Mouse (Mus musculus): ENCODE results near the gene Gipc3. TPM values are rescaled to one million over a fixed set of nuclear protein-coding genes. Genes with fewer than 3 reads are reported as not detected.

Gene Gipc3
- polyA plus RNA-seq, 1 experiment from 2014 or later, result 0.05 TPM

DNA sequence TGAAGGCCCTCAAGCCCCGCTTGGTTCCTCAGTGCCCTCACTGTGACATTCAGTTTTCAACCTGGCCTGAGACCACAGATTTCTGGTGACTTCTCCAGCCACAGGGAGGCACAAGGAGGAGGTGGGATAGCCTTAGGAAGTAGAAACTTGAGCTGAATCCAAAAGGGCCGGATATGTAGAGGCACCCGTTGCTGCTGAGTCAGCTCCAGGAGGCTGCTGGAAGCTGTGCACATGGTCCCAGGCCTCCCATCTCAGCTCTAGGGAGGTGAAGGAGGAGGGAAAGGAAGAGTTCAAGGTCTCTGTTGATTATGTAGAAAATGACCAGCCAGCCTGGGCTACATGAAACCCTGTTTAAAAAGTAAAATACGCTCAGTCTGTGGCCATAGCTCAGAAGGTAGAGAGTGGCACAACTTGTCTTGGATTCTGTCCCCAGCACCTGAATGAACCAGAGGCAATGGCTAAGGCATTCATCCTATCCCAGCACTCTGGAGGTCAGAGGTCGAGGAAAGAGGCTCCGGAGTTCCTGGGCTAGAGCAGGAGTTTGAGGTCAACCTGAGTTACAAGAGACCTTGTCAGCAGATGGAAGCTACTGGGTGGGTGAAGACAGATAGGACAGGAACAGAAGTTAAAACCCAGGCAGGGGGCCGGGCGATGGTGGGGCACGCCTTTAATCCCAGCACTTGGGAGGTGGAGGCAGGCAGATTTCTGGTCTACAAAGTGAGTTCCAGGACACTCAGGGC lies 11.8 kb upstream of the Gipc3 start:
- Histone ChIP-seq H3K27me3 (ENCODE audit: control insufficient read depth, insufficient read depth, low read length) (no peaks in the 10 kb centered on the region), H3K9ac (replicated peaks; ENCODE audit: low read depth, low read length) (no peak overlapping the region), H3K27ac (ENCODE audit: low read depth, low read length) (no peak overlapping the region), H3K4me1 (ENCODE audit: control insufficient read depth, insufficient read depth, low read length) (peaks cover 6% of the 10 kb centered on the region; the same call in 1 of the 2 replicates), H3K4me2 (ENCODE audit: low read depth, low read length) (no peak overlapping the region), H3K4me3 (ENCODE audit: low read depth, low read length) (no peak overlapping the region), H3K36me3 (ENCODE audit: control insufficient read depth, insufficient read depth, low read length) (no peaks in the 10 kb centered on the region), H3K9me3 (ENCODE audit: control insufficient read depth, low read length) (no peaks in the 10 kb centered on the region)
- ATAC-seq (ENCODE audit: low read depth), result no peak
- WGBS, result 77% methylated on average over 9 of the region's 9 CpGs

DNA sequence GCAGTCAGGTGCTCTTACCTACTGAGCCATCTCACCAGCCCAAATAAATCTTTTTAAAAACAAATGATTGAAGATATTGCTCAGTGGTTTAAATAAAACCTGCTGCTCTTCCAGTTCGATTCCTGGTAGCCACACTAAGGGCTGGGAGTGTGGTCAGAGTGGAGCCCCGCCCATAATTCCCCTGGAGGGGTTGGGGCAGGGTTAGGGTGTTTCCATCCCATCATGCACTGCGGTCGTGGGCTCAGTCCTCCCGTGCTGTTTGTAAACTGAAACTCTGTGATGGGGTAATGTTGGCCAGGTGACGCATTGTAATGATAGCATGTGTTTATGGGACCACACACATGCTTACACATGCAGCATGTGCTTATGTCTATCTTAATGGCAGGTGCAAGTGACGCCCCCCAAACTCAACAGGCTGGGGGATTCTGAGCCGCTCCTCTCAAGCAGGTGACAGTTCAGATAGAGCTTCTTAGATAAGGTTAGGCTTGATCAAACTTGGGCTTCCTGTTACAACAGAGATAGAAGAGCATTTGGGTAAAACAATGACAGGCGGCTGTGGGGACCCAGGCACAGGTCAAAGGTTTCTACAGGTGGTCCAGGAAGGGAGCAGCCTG lies 8.7 kb upstream of the Gipc3 start:
- 28% methylated on average over 9 of the region's 9 CpGs for WGBS
- Histone ChIP-seq H3K9me3 (ENCODE audit: control insufficient read depth, low read length) (no peaks in the 10 kb centered on the region), H3K36me3 (ENCODE audit: control insufficient read depth, insufficient read depth, low read length) (no peaks in the 10 kb centered on the region), H3K4me3 (ENCODE audit: low read depth, low read length) (no peak overlapping the region), H3K27me3 (ENCODE audit: control insufficient read depth, insufficient read depth, low read length) (peaks cover 4% of the 10 kb centered on the region; the same call in 1 of the 2 replicates), H3K4me1 (ENCODE audit: control insufficient read depth, insufficient read depth, low read length) (peaks cover 10% of the 10 kb centered on the region), H3K9ac (replicated peaks; ENCODE audit: low read depth, low read length) (no peak overlapping the region), H3K27ac (ENCODE audit: low read depth, low read length) (no peak overlapping the region), H3K4me2 (ENCODE audit: low read depth, low read length) (no peak overlapping the region)
- ATAC-seq (ENCODE audit: low read depth), result no peak

DNA sequence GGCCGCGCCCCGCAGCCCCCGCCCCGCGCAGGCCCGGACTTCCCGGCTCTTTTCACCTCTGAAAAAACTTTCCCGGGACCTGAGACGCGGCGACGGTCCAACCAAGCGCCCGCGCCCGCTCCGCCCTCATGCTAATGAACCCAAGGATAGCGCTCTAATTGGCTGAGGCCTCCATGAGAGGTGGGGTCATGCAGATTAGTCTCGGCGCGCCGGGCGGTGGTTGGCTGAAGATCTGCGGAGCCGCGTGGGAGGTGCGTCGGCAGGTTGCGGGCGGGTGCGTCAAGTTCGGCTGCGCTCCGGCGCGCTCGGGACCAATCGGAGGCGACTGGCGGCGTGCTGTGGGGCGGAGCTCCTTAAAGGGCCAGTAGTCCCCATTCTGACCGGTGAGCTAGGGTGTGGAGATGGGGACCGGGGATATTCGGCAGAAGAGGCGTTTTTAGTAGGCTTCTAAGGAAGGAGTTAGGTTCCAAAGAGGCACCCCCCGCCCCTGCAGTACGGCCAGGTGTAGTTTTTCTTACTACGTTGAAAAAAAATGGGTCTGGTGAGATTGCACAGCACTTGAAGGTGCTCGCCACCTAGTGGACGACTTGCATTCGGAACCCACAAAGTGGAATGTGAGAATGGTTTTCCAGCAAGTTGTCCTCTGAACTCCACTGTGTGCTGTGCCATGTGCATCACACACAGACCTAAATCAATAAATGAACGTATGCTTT lies 7.4 kb upstream of the Gipc3 start, which contains the start of gene Hmg20b:
Hmg20b (minus strand) TSS at position 130 of the 713 bp plus-strand sequence.
- ATAC-seq (ENCODE audit: low read depth), result peak; percentile 96
- H3K4me1 ChIP-seq (ENCODE audit: control insufficient read depth, insufficient read depth, low read length), result peaks cover 10% of the 10 kb centered on the region
- H3K9me3 ChIP-seq (ENCODE audit: control insufficient read depth, low read length), result no peaks in the 10 kb centered on the region
- H3K4me2 ChIP-seq (ENCODE audit: low read depth, low read length), result peak within 1 kb of the TSS; percentile 90
- peaks cover 4% of the 10 kb centered on the region; the same call in 1 of the 2 replicates for H3K27me3 ChIP-seq (ENCODE audit: control insufficient read depth, insufficient read depth, low read length)
- peak within 1 kb of the TSS; percentile 61 for H3K4me3 ChIP-seq (ENCODE audit: low read depth, low read length)
- 0 out of 2 replicates have a peak within 1 kb of the TSS, but pooled peaks have one; percentile 52 for H3K27ac ChIP-seq (ENCODE audit: low read depth, low read length)
- peak within 1 kb of the TSS; percentile 68 for H3K9ac ChIP-seq (replicated peaks; ENCODE audit: low read depth, low read length)
- under 1% methylated on average over 53 of the region's 54 CpGs for WGBS
- no peaks in the 10 kb centered on the region for H3K36me3 ChIP-seq (ENCODE audit: control insufficient read depth, insufficient read depth, low read length)

DNA sequence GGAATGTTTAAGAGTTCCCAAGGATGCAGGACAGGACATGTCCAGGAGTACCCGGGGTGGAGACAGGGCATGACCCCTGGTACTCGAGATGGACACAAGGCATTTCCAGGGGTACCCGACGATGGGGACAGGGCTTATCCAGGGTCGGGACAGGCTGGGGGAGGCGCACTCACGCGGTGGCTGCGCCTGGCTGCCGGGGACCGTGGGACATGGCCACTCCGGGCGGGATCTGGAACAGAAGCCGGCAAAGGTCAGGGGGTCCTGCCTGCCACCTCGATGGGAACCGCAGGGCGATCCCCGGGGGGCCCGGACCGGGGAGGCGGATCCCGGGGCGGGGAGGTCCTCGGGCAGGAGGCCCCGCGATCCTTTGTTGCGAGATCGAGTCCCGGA lies 6.9 kb upstream of the Gipc3 start:
- 0% methylated on average over 27 of the region's 29 CpGs for WGBS
- H3K4me1 ChIP-seq (ENCODE audit: control insufficient read depth, insufficient read depth, low read length), result peaks cover 10% of the 10 kb centered on the region
- H3K9ac ChIP-seq (replicated peaks; ENCODE audit: low read depth, low read length), result peak overlapping the region; percentile 68
- H3K27ac ChIP-seq (ENCODE audit: low read depth, low read length), result no peak overlapping the region
- peaks cover 4% of the 10 kb centered on the region; the same call in 1 of the 2 replicates for H3K27me3 ChIP-seq (ENCODE audit: control insufficient read depth, insufficient read depth, low read length)
- no peaks in the 10 kb centered on the region for H3K36me3 ChIP-seq (ENCODE audit: control insufficient read depth, insufficient read depth, low read length)
- peak; percentile 2 for ATAC-seq (ENCODE audit: low read depth)
- no peaks in the 10 kb centered on the region for H3K9me3 ChIP-seq (ENCODE audit: control insufficient read depth, low read length)
- H3K4me2 ChIP-seq (ENCODE audit: low read depth, low read length), result peak overlapping the region; percentile 90
- H3K4me3 ChIP-seq (ENCODE audit: low read depth, low read length), result peak overlapping the region; percentile 61

DNA sequence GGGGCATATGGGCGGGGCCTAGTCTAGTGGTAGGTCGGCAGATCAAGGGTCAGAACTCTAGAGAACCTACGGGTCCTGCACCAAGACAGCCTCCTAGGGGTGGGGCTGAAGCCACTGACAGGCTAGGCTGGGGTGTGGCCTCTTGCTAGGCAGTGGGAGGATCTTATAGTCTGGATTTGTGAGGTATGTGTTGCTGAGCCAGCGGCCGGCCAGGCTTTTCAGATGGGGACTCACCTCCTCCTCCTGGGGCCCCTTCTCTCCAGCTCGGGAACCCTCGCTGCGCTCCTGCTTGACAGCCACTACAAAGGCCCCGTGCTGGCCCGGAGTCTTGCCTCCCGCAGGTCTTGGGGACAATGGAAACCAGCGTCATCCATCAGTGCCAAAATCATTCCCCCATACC lies 6.1 kb upstream of the Gipc3 start:
- H3K27me3 ChIP-seq (ENCODE audit: control insufficient read depth, insufficient read depth, low read length), result peaks cover 11% of the 10 kb centered on the region
- 4% methylated on average over 12 of the region's 12 CpGs for WGBS
- H3K27ac ChIP-seq (ENCODE audit: low read depth, low read length), result no peak overlapping the region
- no peaks in the 10 kb centered on the region for H3K9me3 ChIP-seq (ENCODE audit: control insufficient read depth, low read length)
- no peak for ATAC-seq (ENCODE audit: low read depth)
- peak overlapping the region; percentile 61 for H3K4me3 ChIP-seq (ENCODE audit: low read depth, low read length)
- H3K4me1 ChIP-seq (ENCODE audit: control insufficient read depth, insufficient read depth, low read length), result peaks cover 10% of the 10 kb centered on the region
- H3K4me2 ChIP-seq (ENCODE audit: low read depth, low read length), result peak overlapping the region; percentile 90
- no peaks in the 10 kb centered on the region for H3K36me3 ChIP-seq (ENCODE audit: control insufficient read depth, insufficient read depth, low read length)
- 0 out of 2 replicates have a peak overlapping the region, but pooled peaks have one; percentile 11 for H3K9ac ChIP-seq (replicated peaks; ENCODE audit: low read depth, low read length)

DNA sequence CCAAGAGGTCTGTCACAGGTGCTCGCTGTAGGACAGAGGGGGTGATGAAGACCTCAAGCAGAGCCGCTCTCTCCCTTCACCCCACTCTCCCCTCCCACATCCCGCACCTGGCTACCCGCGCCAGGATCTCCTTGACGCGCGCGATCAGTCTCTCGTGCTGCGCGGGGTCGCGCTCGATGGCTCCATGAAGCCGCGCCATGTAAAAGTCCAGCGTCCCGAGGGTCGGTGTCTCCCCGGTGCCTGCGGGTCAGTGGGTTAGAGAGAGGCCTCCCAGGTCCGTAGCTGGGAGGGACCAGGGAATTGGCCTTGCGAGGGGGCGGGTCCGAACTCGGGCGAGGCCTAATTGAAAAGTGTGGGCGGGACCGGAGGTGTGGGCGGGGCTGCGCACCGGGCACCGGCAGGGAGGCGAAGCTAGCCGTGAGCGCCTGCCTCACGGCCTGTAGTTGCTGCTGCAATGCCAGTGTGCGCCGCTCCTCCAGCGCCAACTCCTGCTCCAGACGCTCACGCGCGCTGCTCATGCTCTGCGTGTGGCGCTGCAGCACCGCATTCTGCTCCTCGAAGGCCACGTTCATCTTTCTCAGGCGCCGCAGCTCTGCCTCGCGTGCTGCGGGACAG lies 3.5 kb upstream of the Gipc3 start:
- WGBS, result 7% methylated on average over 54 of the region's 55 CpGs
- Histone ChIP-seq H3K4me3 (ENCODE audit: low read depth, low read length) (peak overlapping the region; percentile 23), H3K36me3 (ENCODE audit: control insufficient read depth, insufficient read depth, low read length) (no peaks in the 10 kb centered on the region), H3K27ac (ENCODE audit: low read depth, low read length) (no peak overlapping the region), H3K9me3 (ENCODE audit: control insufficient read depth, low read length) (no peaks in the 10 kb centered on the region), H3K27me3 (ENCODE audit: control insufficient read depth, insufficient read depth, low read length) (peaks cover 30% of the 10 kb centered on the region), H3K4me2 (ENCODE audit: low read depth, low read length) (peak overlapping the region; percentile 42), H3K9ac (replicated peaks; ENCODE audit: low read depth, low read length) (no peak overlapping the region; the same call in 1 of the 2 replicates), H3K4me1 (ENCODE audit: control insufficient read depth, insufficient read depth, low read length) (peaks cover 16% of the 10 kb centered on the region)
- ATAC-seq (ENCODE audit: low read depth), result no peak

DNA sequence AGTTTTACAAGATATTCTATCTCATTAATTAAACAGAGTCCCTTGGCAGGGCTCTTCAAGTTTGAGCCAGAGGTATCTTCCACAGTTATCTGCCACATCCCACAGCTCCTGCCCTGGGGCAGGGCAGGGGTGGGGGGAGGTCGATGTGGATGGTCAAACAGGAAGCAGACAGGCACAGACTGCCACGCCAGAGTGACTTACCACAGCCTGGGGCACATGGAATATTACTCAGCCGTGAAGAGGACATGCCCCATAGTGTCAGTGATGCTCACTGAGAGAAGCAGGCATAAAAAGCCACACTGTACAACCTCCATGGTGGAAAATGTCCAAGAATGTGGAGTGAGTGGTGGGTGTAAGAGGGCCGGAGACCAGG lies 2.1 kb upstream of the Gipc3 start:
- Histone ChIP-seq H3K4me3 (ENCODE audit: low read depth, low read length) (no peak overlapping the region), H3K4me1 (ENCODE audit: control insufficient read depth, insufficient read depth, low read length) (peaks cover 16% of the 10 kb centered on the region), H3K9ac (replicated peaks; ENCODE audit: low read depth, low read length) (no peak overlapping the region), H3K4me2 (ENCODE audit: low read depth, low read length) (no peak overlapping the region), H3K27me3 (ENCODE audit: control insufficient read depth, insufficient read depth, low read length) (peaks cover 34% of the 10 kb centered on the region), H3K27ac (ENCODE audit: low read depth, low read length) (no peak overlapping the region), H3K9me3 (ENCODE audit: control insufficient read depth, low read length) (no peaks in the 10 kb centered on the region), H3K36me3 (ENCODE audit: control insufficient read depth, insufficient read depth, low read length) (no peaks in the 10 kb centered on the region)
- no peak for ATAC-seq (ENCODE audit: low read depth)
- 85% methylated on average over 4 of the region's 4 CpGs for WGBS

DNA sequence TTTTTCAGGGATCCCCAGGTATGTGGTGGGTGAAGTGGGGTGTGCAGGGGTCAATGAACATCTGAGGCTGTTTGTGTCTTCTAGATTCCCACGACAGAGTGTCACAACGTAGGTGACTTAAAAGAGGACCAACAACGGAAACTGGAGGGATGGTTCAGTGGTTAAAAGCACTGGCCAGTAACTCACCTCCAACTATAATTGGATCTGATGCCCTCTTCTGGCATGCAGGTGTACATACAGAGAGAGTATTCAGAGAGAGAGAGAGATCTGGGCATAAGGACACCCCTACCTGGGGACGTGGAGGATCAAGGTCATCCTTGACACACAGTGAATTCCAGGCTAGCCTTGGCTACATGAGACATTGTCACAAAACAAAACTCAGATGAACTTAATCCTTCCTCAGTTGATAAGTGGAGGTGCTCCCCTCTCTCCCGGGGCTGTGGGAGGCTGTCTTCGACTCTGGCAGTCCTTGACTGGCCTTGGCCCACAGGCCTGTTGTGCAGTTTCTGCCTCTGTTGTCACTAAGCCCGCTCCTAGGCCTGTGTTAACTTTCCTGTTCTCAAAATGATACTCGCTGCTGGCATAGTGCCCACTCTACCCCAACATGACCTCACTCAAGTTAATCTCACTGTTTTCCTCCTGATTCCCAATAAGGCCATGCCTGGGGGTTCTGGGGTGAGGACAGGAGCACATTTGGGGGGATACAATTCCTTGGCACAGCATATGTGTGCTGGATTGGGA lies 1.5 kb upstream of the Gipc3 start:
- Histone ChIP-seq H3K36me3 (ENCODE audit: control insufficient read depth, insufficient read depth, low read length) (no peaks in the 10 kb centered on the region), H3K9me3 (ENCODE audit: control insufficient read depth, low read length) (no peaks in the 10 kb centered on the region), H3K27me3 (ENCODE audit: control insufficient read depth, insufficient read depth, low read length) (peaks cover 34% of the 10 kb centered on the region), H3K4me3 (ENCODE audit: low read depth, low read length) (no peak overlapping the region), H3K9ac (replicated peaks; ENCODE audit: low read depth, low read length) (no peak overlapping the region), H3K4me1 (ENCODE audit: control insufficient read depth, insufficient read depth, low read length) (peaks cover 10% of the 10 kb centered on the region), H3K4me2 (ENCODE audit: low read depth, low read length) (no peak overlapping the region), H3K27ac (ENCODE audit: low read depth, low read length) (no peak overlapping the region)
- ATAC-seq (ENCODE audit: low read depth), result no peak
- WGBS, result 58% methylated on average over 8 of the region's 8 CpGs

Data from neural tube, embryonic 14.5 days (tissue).